In the genomic region with DNA sequence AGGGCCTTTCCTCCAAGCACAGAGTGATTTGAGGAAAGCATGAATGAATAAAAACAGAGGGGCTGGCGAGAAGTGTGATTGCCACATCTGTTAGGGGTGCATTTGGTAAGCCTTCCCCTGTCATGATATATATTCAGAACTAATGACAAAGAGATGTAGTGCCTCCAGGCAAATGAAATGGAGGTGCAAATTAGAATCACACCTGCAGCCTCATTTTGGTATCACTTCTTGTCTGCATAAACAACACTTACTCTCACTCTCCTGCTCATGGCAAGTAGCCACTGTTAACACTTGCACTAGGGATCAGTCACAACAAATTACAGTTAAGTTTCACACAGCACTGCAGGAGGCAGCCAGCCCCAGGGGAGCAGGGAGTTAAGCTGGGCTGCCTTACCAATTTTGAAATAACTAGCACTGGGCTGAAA, we compare ENCODE assay signal across 21 mouse cellular contexts.
DNase-seq lines count a peak whose midpoint lies in the region; ATAC-seq and TF ChIP-seq lines count a peak whose summit lies in the region.
"Had no signal": no experiment of that assay in that cellular context is flagged by ENCODE, and none has a peak within 500 bp of the region (broad histone marks: within the 10 kb centered on the region; RNA-seq: fewer than 3 reads in every experiment).

No protein-coding gene starts in this region.

- no peak overlapping the region for H3K4me3 ChIP-seq in hindbrain, embryonic 13.5 days
- no peak overlapping the region for H3K4me3 ChIP-seq in hindbrain, postnatal 0 days (ENCODE audit: low read length)
- no peak overlapping the region for H3K4me3 ChIP-seq in neural tube, embryonic 13.5 days
- no peak overlapping the region for H3K4me3 ChIP-seq in forebrain, embryonic 16.5 days (replicated peaks; ENCODE audit: low read length)
- H3K4me3 ChIP-seq: embryonic facial prominence, embryonic 12.5 days; hindbrain, embryonic 10.5 days; left cerebral cortex, adult 2 months; limb, embryonic 15.5 days; megakaryocyte, embryonic 14.5 days had no signal

- no peaks in the 10 kb centered on the region for H3K27me3 ChIP-seq in hindbrain, embryonic 13.5 days
- no peaks in the 10 kb centered on the region for H3K27me3 ChIP-seq in hindbrain, postnatal 0 days (ENCODE audit: insufficient read depth, low read length)
- no peaks in the 10 kb centered on the region for H3K27me3 ChIP-seq in neural tube, embryonic 13.5 days
- no peaks in the 10 kb centered on the region for H3K27me3 ChIP-seq in forebrain, embryonic 16.5 days (replicated peaks; ENCODE audit: control insufficient read depth, insufficient read depth, low read length)
- H3K27me3 ChIP-seq: embryonic facial prominence, embryonic 12.5 days; limb, embryonic 15.5 days; megakaryocyte, embryonic 14.5 days had no signal

- peaks cover 14% of the 10 kb centered on the region for H3K4me1 ChIP-seq in hindbrain, embryonic 13.5 days (replicated peaks)
- no peaks in the 10 kb centered on the region for H3K4me1 ChIP-seq in hindbrain, postnatal 0 days (ENCODE audit: insufficient read depth, low read length)
- peaks cover 31% of the 10 kb centered on the region for H3K4me1 ChIP-seq in neural tube, embryonic 13.5 days (replicated peaks)
- H3K4me1 ChIP-seq in forebrain, embryonic 16.5 days (replicated peaks; ENCODE audit: control insufficient read depth, insufficient read depth, low read length): peaks cover 12% of the 10 kb centered on the region; the same call in 1 of the 2 replicates
- H3K4me1 ChIP-seq: embryonic facial prominence, embryonic 12.5 days; hindbrain, embryonic 10.5 days; limb, embryonic 15.5 days; megakaryocyte, embryonic 14.5 days had no signal

- DNase-seq in hindbrain, postnatal 0 days (ENCODE audit: low spot score): no peak
- DNase-seq in neural tube, embryonic 10.5 days (ENCODE audit: extremely low spot score, low spot score): no peak
- DNase-seq in retina, postnatal 1 day: peak; percentile 30
- DNase-seq in B cell, adult 2 months: no peak
- DNase-seq: adrenal gland, adult 2 months; cerebellum, adult 18-20 months; kidney, adult 11 months; lung, postnatal 14 days; thymus, postnatal 36 days had no signal

- TF ChIP-seq CTCF in hindbrain, postnatal 0 days (IDR thresholded peaks at IDR 0.05; ENCODE audit: low read depth): no peak

- H3K9me3 ChIP-seq in hindbrain, embryonic 13.5 days: no peaks in the 10 kb centered on the region
- H3K9me3 ChIP-seq in hindbrain, postnatal 0 days (ENCODE audit: low read length): no peaks in the 10 kb centered on the region
- no peaks in the 10 kb centered on the region for H3K9me3 ChIP-seq in neural tube, embryonic 13.5 days
- H3K9me3 ChIP-seq in forebrain, embryonic 16.5 days (ENCODE audit: control insufficient read depth, low read length): no peaks in the 10 kb centered on the region
- H3K9me3 ChIP-seq: embryonic facial prominence, embryonic 12.5 days; hindbrain, embryonic 10.5 days; limb, embryonic 15.5 days had no signal

- no peak; the same call in 1 of the 2 replicates for ATAC-seq in hindbrain, embryonic 13.5 days (ENCODE audit: low FRiP score)
- no peak for ATAC-seq in hindbrain, postnatal 0 days
- ATAC-seq in neural tube, embryonic 13.5 days (ENCODE audit: low read depth): peak; percentile 37
- peak; percentile 90 for ATAC-seq in forebrain, embryonic 16.5 days
- no peak for ATAC-seq in erythroid progenitor cell, adult 5-6 weeks (replicated peaks; ENCODE audit: low FRiP score, poor library complexity, severe bottlenecking)
- ATAC-seq: CD4-positive, CD25-positive, alpha-beta regulatory T cell, adult 4 months had no signal

- H3K4me2 ChIP-seq in hindbrain, embryonic 13.5 days: no peak overlapping the region
- H3K4me2 ChIP-seq in hindbrain, postnatal 0 days (ENCODE audit: low read depth, low read length): no peak overlapping the region
- H3K4me2 ChIP-seq in neural tube, embryonic 13.5 days: no peak overlapping the region
- H3K4me2 ChIP-seq in forebrain, embryonic 16.5 days (ENCODE audit: low read length): no peak overlapping the region
- H3K4me2 ChIP-seq: embryonic facial prominence, embryonic 12.5 days; limb, embryonic 15.5 days had no signal

- H3K9ac ChIP-seq in hindbrain, embryonic 13.5 days: no peak overlapping the region
- no peak overlapping the region for H3K9ac ChIP-seq in hindbrain, postnatal 0 days (replicated peaks; ENCODE audit: low read length)
- no peak overlapping the region for H3K9ac ChIP-seq in neural tube, embryonic 13.5 days
- H3K9ac ChIP-seq in forebrain, embryonic 16.5 days (replicated peaks; ENCODE audit: low read depth, low read length): no peak overlapping the region
- H3K9ac ChIP-seq: embryonic facial prominence, embryonic 12.5 days; limb, embryonic 15.5 days had no signal

- WGBS in hindbrain, embryonic 13.5 days: 54% methylated on average over 1 of the region's 1 CpGs
- 60% methylated on average over 1 of the region's 1 CpGs for WGBS in hindbrain, postnatal 0 days
- WGBS in neural tube, embryonic 13.5 days: 42% methylated on average over 1 of the region's 1 CpGs
- 32% methylated on average over 1 of the region's 1 CpGs for WGBS in forebrain, embryonic 16.5 days

- H3K27ac ChIP-seq in hindbrain, embryonic 13.5 days: peak overlapping the region; percentile 36; the same call in 1 of the 2 replicates
- no peak overlapping the region for H3K27ac ChIP-seq in hindbrain, postnatal 0 days
- H3K27ac ChIP-seq in neural tube, embryonic 13.5 days (replicated peaks): 0 out of 2 replicates have a peak overlapping the region, but pooled peaks have one; percentile 34
- no peak overlapping the region for H3K27ac ChIP-seq in forebrain, embryonic 16.5 days (ENCODE audit: low read length)
- H3K27ac ChIP-seq: embryonic facial prominence, embryonic 12.5 days; hindbrain, embryonic 10.5 days; kidney, postnatal 0 days; left cerebral cortex, adult 2 months; limb, embryonic 15.5 days had no signal

- H3K36me3 ChIP-seq in hindbrain, embryonic 13.5 days: peaks cover 53% of the 10 kb centered on the region
- peaks cover 3% of the 10 kb centered on the region; the same call in 1 of the 2 replicates for H3K36me3 ChIP-seq in hindbrain, postnatal 0 days (ENCODE audit: insufficient read depth, low read length)
- peaks cover 49% of the 10 kb centered on the region for H3K36me3 ChIP-seq in neural tube, embryonic 13.5 days
- H3K36me3 ChIP-seq in forebrain, embryonic 16.5 days (ENCODE audit: control insufficient read depth, insufficient read depth): peaks cover 12% of the 10 kb centered on the region
- H3K36me3 ChIP-seq: embryonic facial prominence, embryonic 12.5 days; G1E; limb, embryonic 15.5 days had no signal

Comparison
In these comparisons a context has a peak if more than half of its experiments do, and no peak if none do; other contexts are left out.
1. H3K27ac ChIP-seq: peak in hindbrain, embryonic 13.5 days (single experiment) and neural tube, embryonic 13.5 days (single experiment); none in hindbrain, postnatal 0 days (single experiment) and forebrain, embryonic 16.5 days (single experiment).
2. ATAC-seq: peak in neural tube, embryonic 13.5 days (single experiment) and forebrain, embryonic 16.5 days (single experiment); none in hindbrain, embryonic 13.5 days (single experiment), hindbrain, postnatal 0 days (single experiment) and erythroid progenitor cell, adult 5-6 weeks (single experiment).